In genomic region chr16:32875281-32875680, GRCm38 (mm10) we compare ENCODE assay signal across 6 mouse cellular contexts. TPM values are rescaled to one million over a fixed set of nuclear protein-coding genes. Genes with fewer than 3 reads are reported as not detected.
DNase-seq lines count a peak whose midpoint lies in the region; ATAC-seq and TF ChIP-seq lines count a peak whose summit lies in the region.
"Not testable (repeated sequence)": the region's sequence is repeated elsewhere in the genome, so short reads cannot be mapped to it uniquely, and the experiment has no call there.

No protein-coding gene starts in this region.

- peak; percentile 40 for DNase-seq in A20 (ENCODE audit: low read depth, low spot score)
- peak; percentile 59 for DNase-seq in NIH3T3 (ENCODE audit: low read depth)
- not testable (repeated sequence) for DNase-seq in heart, adult 2 months; layer of hippocampus, adult 2 months (ENCODE audit: low spot score in 2 of 2); liver, postnatal 0 days; stomach, postnatal 0 days (ENCODE audit: low spot score)

- not testable (repeated sequence) for H3K9me3 ChIP-seq in liver, postnatal 0 days (ENCODE audit: low read length); stomach, postnatal 0 days (ENCODE audit: control insufficient read depth, low read length)

- TF ChIP-seq CTCF in heart, adult 2 months (IDR thresholded peaks at IDR 0.05): peak; percentile 24
- peak; percentile 44 for TF ChIP-seq CTCF in layer of hippocampus, adult 2 months (conservative IDR thresholded peaks at IDR 0.05)
- TF ChIP-seq CTCF in liver, postnatal 0 days (IDR thresholded peaks at IDR 0.05; ENCODE audit: low read depth): not testable (repeated sequence)
- 0 out of 2 replicates have a peak, but pooled peaks have one; percentile 13 for TF ChIP-seq CTCF in stomach, postnatal 0 days (IDR thresholded peaks at IDR 0.05; ENCODE audit: low read depth)

- peak overlapping the region; percentile 30; the same call in 1 of the 2 replicates for H3K4me2 ChIP-seq in liver, postnatal 0 days (ENCODE audit: low read depth, low read length)
- H3K4me2 ChIP-seq in stomach, postnatal 0 days (replicated peaks; ENCODE audit: low read depth): not testable (repeated sequence)

- not testable (repeated sequence) for H3K4me3 ChIP-seq in heart, adult 2 months; layer of hippocampus, adult 2 months; liver, postnatal 0 days (ENCODE audit: low read depth, low read length); stomach, postnatal 0 days (ENCODE audit: low read depth, low read length)

- WGBS in heart, adult 2 months: 69% methylated on average over 1 of the region's 1 CpGs
- 57% methylated on average over 1 of the region's 1 CpGs for WGBS in liver, postnatal 0 days (ENCODE audit: insufficient replicate concordance)
- WGBS in stomach, postnatal 0 days: 71% methylated on average over 1 of the region's 1 CpGs

- TF ChIP-seq POLR2A in heart, adult 2 months (IDR thresholded peaks at IDR 0.05; ENCODE audit: insufficient read depth, low read depth, low read length): not testable (repeated sequence)

- H3K36me3 ChIP-seq in heart, adult 2 months (ENCODE audit: control insufficient read depth, insufficient read depth, low read length); liver, postnatal 0 days (replicated peaks; ENCODE audit: insufficient read depth, low read length); stomach, postnatal 0 days (ENCODE audit: control insufficient read depth, insufficient read depth, low read length): not testable (repeated sequence)

- TF ChIP-seq EP300 in heart, adult 2 months (IDR thresholded peaks at IDR 0.05; ENCODE audit: insufficient read depth, low read depth, low read length); liver, postnatal 0 days (IDR thresholded peaks at IDR 0.05; ENCODE audit: low read depth); stomach, postnatal 0 days (optimal IDR thresholded peaks at IDR 0.05): not testable (repeated sequence)

- H3K9ac ChIP-seq in heart, adult 2 months (ENCODE audit: low read depth, low read length); liver, postnatal 0 days (replicated peaks); stomach, postnatal 0 days (ENCODE audit: low read length): not testable (repeated sequence)

- not testable (repeated sequence) for H3K4me1 ChIP-seq in heart, adult 2 months (ENCODE audit: control insufficient read depth, insufficient read depth, low read length); stomach, postnatal 0 days (replicated peaks; ENCODE audit: control insufficient read depth, insufficient read depth)
- H3K4me1 ChIP-seq in liver, postnatal 0 days (ENCODE audit: insufficient read depth): peaks cover 12% of the 10 kb centered on the region

- not testable (repeated sequence) for H3K27ac ChIP-seq in heart, adult 2 months; layer of hippocampus, adult 2 months; liver, postnatal 0 days (ENCODE audit: low read depth); stomach, postnatal 0 days (replicated peaks)

- not testable (repeated sequence) for ATAC-seq in liver, postnatal 0 days; stomach, postnatal 0 days (ENCODE audit: low FRiP score, low TSS enrichment)

- intact Hi-C loops in heart, adult 2 months (cut with DNase I): loop anchor here (5.0 kb wide), 1 partner anchor 178 kb away; no protein-coding TSS in a partner anchor

- H3K79me2 ChIP-seq in heart, adult 2 months (replicated peaks; ENCODE audit: control insufficient read depth, insufficient read depth, low read length): not testable (repeated sequence)

- H3K27me3 ChIP-seq in heart, adult 2 months (ENCODE audit: control insufficient read depth, insufficient read depth, low read length); liver, postnatal 0 days (ENCODE audit: insufficient read depth, low read length); stomach, postnatal 0 days (ENCODE audit: control insufficient read depth, insufficient read depth, low read length): not testable (repeated sequence)

RNA-seq across cellular contexts. Expression of gene Fyttd1, which starts 2.0 kb away (rescaled TPM):
- total RNA-seq in heart, adult 2 months (2021): 100 to 1,000 TPM; 101 to 108 TPM
- 13.4 and 22.5 TPM in 2 replicates for polyA plus RNA-seq in heart, adult 2 months (2012; rRNA removed)
- total RNA-seq in layer of hippocampus, adult 2 months (2021): 100 to 1,000 TPM; 110 TPM
- 36.6 and 40.6 TPM in 2 replicates for polyA plus RNA-seq in liver, postnatal 0 days (2015; fragmentation: Nextera tagmentation; extraction: Ambion mirVana)
- 60.4 and 66.5 TPM in 2 replicates for polyA plus RNA-seq in stomach, postnatal 0 days (2015; fragmentation: Nextera tagmentation; extraction: Ambion mirVana)

RNA-seq across cellular contexts. Expression of gene Rubcn, which starts 2.3 kb away (rescaled TPM):
- total RNA-seq in heart, adult 2 months (2021): 10 to 100 TPM; 27.6 to 30.0 TPM
- polyA plus RNA-seq in heart, adult 2 months (2012; rRNA removed): 44.1 and 59.3 TPM in 2 replicates
- total RNA-seq in layer of hippocampus, adult 2 months (2021): 10 to 100 TPM; 59.2 to 59.3 TPM
- 4.0 and 4.3 TPM in 2 replicates for polyA plus RNA-seq in liver, postnatal 0 days (2015; fragmentation: Nextera tagmentation; extraction: Ambion mirVana)
- 7.1 and 8.3 TPM in 2 replicates for polyA plus RNA-seq in stomach, postnatal 0 days (2015; fragmentation: Nextera tagmentation; extraction: Ambion mirVana)

RNA-seq across cellular contexts. Expression of gene Lrch3, which starts 38.6 kb away (rescaled TPM):
- total RNA-seq in heart, adult 2 months (2021): 10 to 100 TPM; 20.3 to 22.6 TPM
- polyA plus RNA-seq in heart, adult 2 months (2012; rRNA removed): 13.8 and 25.5 TPM in 2 replicates
- total RNA-seq in layer of hippocampus, adult 2 months (2021): 10 to 100 TPM; 41.0 to 48.2 TPM
- polyA plus RNA-seq in liver, postnatal 0 days (2015; fragmentation: Nextera tagmentation; extraction: Ambion mirVana): 2.6 and 4.3 TPM in 2 replicates
- polyA plus RNA-seq in stomach, postnatal 0 days (2015; fragmentation: Nextera tagmentation; extraction: Ambion mirVana): 5.4 and 8.1 TPM in 2 replicates
